Comparison of ENCODE assay signal across 32 mouse cellular contexts in the genomic region with DNA sequence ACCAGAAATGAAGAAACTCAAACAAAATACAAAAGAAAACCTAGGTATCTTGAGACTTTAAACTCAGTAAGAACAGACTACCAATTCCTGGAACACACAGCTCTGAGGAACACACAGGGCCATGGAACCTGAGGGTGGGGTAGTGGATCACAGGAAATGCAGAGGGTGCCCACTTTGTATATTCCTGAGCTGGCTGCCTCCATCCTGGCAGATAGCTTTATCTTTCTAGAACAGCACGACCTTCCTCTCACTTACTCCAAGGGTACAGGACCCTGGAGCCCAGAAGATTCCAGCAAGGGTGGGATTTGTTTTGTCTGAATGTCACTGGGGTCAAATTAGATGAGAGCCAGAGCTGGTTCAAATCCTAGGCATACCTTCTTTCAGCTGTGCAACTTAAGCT. TPM values are rescaled to one million over a fixed set of nuclear protein-coding genes. Genes with fewer than 3 reads are reported as not detected.
DNase-seq lines count a peak whose midpoint lies in the region; ATAC-seq and TF ChIP-seq lines count a peak whose summit lies in the region.
"Had no signal": no experiment of that assay in that cellular context is flagged by ENCODE, and none has a peak within 500 bp of the region (broad histone marks: within the 10 kb centered on the region; RNA-seq: fewer than 3 reads in every experiment).

No protein-coding gene starts in this region.

- H3K4me2 ChIP-seq in lung, postnatal 0 days (replicated peaks; ENCODE audit: low read depth, low read length), result no peak overlapping the region
- peak overlapping the region; percentile 53 for H3K4me2 ChIP-seq in liver, embryonic 15.5 days
- H3K4me2 ChIP-seq in forebrain, postnatal 0 days (ENCODE audit: low read depth), result no peak overlapping the region
- H3K4me2 ChIP-seq: forebrain, embryonic 15.5 days; heart, embryonic 11.5 days; hindbrain, embryonic 13.5 days; limb, embryonic 12.5 days; midbrain, embryonic 13.5 days; neural tube, embryonic 13.5 days had no signal

- no peak for DNase-seq in lung, postnatal 0 days (ENCODE audit: low spot score)
- DNase-seq in lung, adult 2 months, result no peak
- peak; percentile 38 for DNase-seq in liver
- no peak for DNase-seq in layer of hippocampus, postnatal 10 days (ENCODE audit: low spot score in 2 of 2)
- DNase-seq in left cerebral cortex, adult 18-20 months (ENCODE audit: low spot score in 2 of 2), result no peak
- no peak for DNase-seq in forebrain, postnatal 0 days
- no peak for DNase-seq in kidney, postnatal 10 days
- DNase-seq: adrenal gland, adult 8-10 months; cerebellum, adult 11-12 months; cerebellum, postnatal 14 days; gastrocnemius, adult 2 months; gastrocnemius, postnatal 36 days; heart, adult 18-20 months; heart, postnatal 36 days; kidney, adult 9 months; kidney, postnatal 14 days; layer of hippocampus, adult 9-11 months; right cerebral cortex, postnatal 25 days; spleen, adult 18-20 months; thymus, adult 18-20 months; thymus, postnatal 25 days had no signal

- no peak overlapping the region for H3K27ac ChIP-seq in lung, postnatal 0 days (ENCODE audit: low read length)
- peak overlapping the region; percentile 76 for H3K27ac ChIP-seq in liver, embryonic 15.5 days (replicated peaks)
- H3K27ac ChIP-seq in forebrain, postnatal 0 days (ENCODE audit: low read depth, low read length), result no peak overlapping the region
- H3K27ac ChIP-seq: forebrain, embryonic 15.5 days; gastrocnemius, adult 2 months; hindbrain, embryonic 13.5 days; left cerebral cortex, adult 2 months; limb, embryonic 12.5 days; midbrain, embryonic 13.5 days; neural tube, embryonic 13.5 days; stomach, postnatal 0 days had no signal

- no peak for TF ChIP-seq POLR2A in lung, adult 2 months (IDR thresholded peaks at IDR 0.05; ENCODE audit: borderline replicate concordance, extremely low read depth, low read depth, low read length)

- no peak for TF ChIP-seq CTCF in lung, postnatal 0 days (IDR thresholded peaks at IDR 0.05)
- TF ChIP-seq CTCF in lung, adult 2 months (IDR thresholded peaks at IDR 0.05; ENCODE audit: insufficient read depth, low read length), result no peak
- TF ChIP-seq CTCF in forebrain, postnatal 0 days (IDR thresholded peaks at IDR 0.05; ENCODE audit: low read depth), result no peak

- peak; percentile 48; the same call in 1 of the 2 replicates for TF ChIP-seq EP300 in lung, postnatal 0 days (IDR thresholded peaks at IDR 0.05)

- no peaks in the 10 kb centered on the region for H3K27me3 ChIP-seq in lung, postnatal 0 days (replicated peaks; ENCODE audit: insufficient read depth, low read length)
- peaks cover 34% of the 10 kb centered on the region for H3K27me3 ChIP-seq in liver, embryonic 15.5 days
- H3K27me3 ChIP-seq in forebrain, postnatal 0 days (ENCODE audit: insufficient read depth, low read length), result no peaks in the 10 kb centered on the region; the same call in 1 of the 2 replicates
- H3K27me3 ChIP-seq: CH12.LX; forebrain, embryonic 15.5 days; midbrain, embryonic 13.5 days had no signal

- no peaks in the 10 kb centered on the region for H3K9me3 ChIP-seq in lung, postnatal 0 days (ENCODE audit: low read length)
- no peaks in the 10 kb centered on the region for H3K9me3 ChIP-seq in liver, embryonic 15.5 days (replicated peaks)
- no peaks in the 10 kb centered on the region for H3K9me3 ChIP-seq in forebrain, postnatal 0 days (ENCODE audit: low read length)
- H3K9me3 ChIP-seq: forebrain, embryonic 15.5 days; hindbrain, embryonic 13.5 days; limb, embryonic 12.5 days; midbrain, embryonic 13.5 days; neural tube, embryonic 13.5 days had no signal

- ATAC-seq in lung, postnatal 0 days, result peak; percentile 13; the same call in 1 of the 2 replicates
- peak; percentile 65 for ATAC-seq in liver, embryonic 15.5 days (ENCODE audit: insufficient read depth)
- ATAC-seq in forebrain, postnatal 0 days, result no peak
- ATAC-seq: forebrain, embryonic 15.5 days; intestine, postnatal 0 days; midbrain, embryonic 13.5 days had no signal

- H3K4me3 ChIP-seq in lung, postnatal 0 days (ENCODE audit: low read depth, low read length), result no peak overlapping the region
- H3K4me3 ChIP-seq in lung, adult 2 months (replicated peaks; ENCODE audit: extremely low read depth, low read depth, low read length), result no peak overlapping the region
- no peak overlapping the region for H3K4me3 ChIP-seq in liver, embryonic 15.5 days (replicated peaks)
- no peak overlapping the region for H3K4me3 ChIP-seq in forebrain, postnatal 0 days (ENCODE audit: low read depth, low read length)
- H3K4me3 ChIP-seq: forebrain, embryonic 15.5 days; gastrocnemius, adult 2 months; hindbrain, embryonic 13.5 days; left cerebral cortex, adult 2 months; limb, embryonic 12.5 days; midbrain, embryonic 13.5 days; neural tube, embryonic 13.5 days had no signal

- no peaks in the 10 kb centered on the region for H3K36me3 ChIP-seq in lung, postnatal 0 days (ENCODE audit: insufficient read depth, low read length)
- no peaks in the 10 kb centered on the region for H3K36me3 ChIP-seq in liver, embryonic 15.5 days (replicated peaks)
- H3K36me3 ChIP-seq in forebrain, postnatal 0 days (ENCODE audit: insufficient read depth), result no peaks in the 10 kb centered on the region
- H3K36me3 ChIP-seq: forebrain, embryonic 15.5 days; hindbrain, embryonic 13.5 days; limb, embryonic 12.5 days; midbrain, embryonic 13.5 days; neural tube, embryonic 13.5 days had no signal

- H3K9ac ChIP-seq in lung, postnatal 0 days (replicated peaks; ENCODE audit: low read depth), result no peak overlapping the region
- H3K9ac ChIP-seq in liver, embryonic 15.5 days, result peak overlapping the region; percentile 25; the same call in 1 of the 2 replicates
- no peak overlapping the region for H3K9ac ChIP-seq in forebrain, postnatal 0 days
- H3K9ac ChIP-seq: forebrain, embryonic 15.5 days; hindbrain, embryonic 13.5 days; limb, embryonic 12.5 days; midbrain, embryonic 13.5 days; neural tube, embryonic 13.5 days had no signal

- WGBS in lung, postnatal 0 days, result 50% methylated on average over 1 of the region's 1 CpGs
- WGBS in lung, adult 2 months, result 53% methylated on average over 1 of the region's 1 CpGs
- 6% methylated on average over 1 of the region's 1 CpGs for WGBS in liver, embryonic 15.5 days (ENCODE audit: insufficient replicate concordance)
- WGBS in forebrain, postnatal 0 days, result 67% methylated on average over 1 of the region's 1 CpGs

- peaks cover 12% of the 10 kb centered on the region; the same call in 1 of the 2 replicates for H3K4me1 ChIP-seq in lung, postnatal 0 days (ENCODE audit: insufficient read depth, low read depth, low read length)
- peaks cover 18% of the 10 kb centered on the region for H3K4me1 ChIP-seq in lung, adult 2 months (ENCODE audit: control insufficient read depth, insufficient read depth, low read length)
- peaks cover 38% of the 10 kb centered on the region for H3K4me1 ChIP-seq in liver, embryonic 15.5 days (replicated peaks)
- no peaks in the 10 kb centered on the region for H3K4me1 ChIP-seq in forebrain, postnatal 0 days (ENCODE audit: insufficient read depth)
- H3K4me1 ChIP-seq: forebrain, embryonic 15.5 days; midbrain, embryonic 13.5 days; neural tube, embryonic 13.5 days had no signal

RNA-seq across cellular contexts. Expression of a gene that starts 22.5 kb away (rescaled TPM):
- 33.3 and 33.6 TPM in 2 replicates for polyA plus RNA-seq in lung, postnatal 0 days (2015; fragmentation: Nextera tagmentation; extraction: Ambion mirVana)
- polyA plus RNA-seq in lung, adult 2 months (2012; rRNA removed), result 193 and 235 TPM in 2 replicates
- 7.4 and 9.0 TPM in 2 replicates for polyA plus RNA-seq in liver, embryonic 15.5 days (2015; fragmentation: Nextera tagmentation; extraction: Ambion mirVana)
- 10 to 100 TPM; 74.1 to 83.6 TPM for total RNA-seq in layer of hippocampus, postnatal 10 days (2021)
- total RNA-seq in left cerebral cortex, adult 18-20 months (2021), result 100 to 1,000 TPM; 123 to 141 TPM
- total RNA-seq in forebrain, postnatal 0 days (2014; rRNA removed), result 45.5 and 51.8 TPM in 2 replicates
- polyA plus RNA-seq in forebrain, postnatal 0 days (2015; fragmentation: Nextera tagmentation; extraction: Ambion mirVana), result 13.7 and 15.0 TPM in 2 replicates

RNA-seq across cellular contexts. Expression of a gene that starts 28.5 kb away (rescaled TPM):
- polyA plus RNA-seq in lung, postnatal 0 days (2015; fragmentation: Nextera tagmentation; extraction: Ambion mirVana), result 79.4 and 84.0 TPM in 2 replicates
- polyA plus RNA-seq in lung, adult 2 months (2012; rRNA removed), result 10.0 and 16.1 TPM in 2 replicates
- polyA plus RNA-seq in liver, embryonic 15.5 days (2015; fragmentation: Nextera tagmentation; extraction: Ambion mirVana), result 35.5 and 36.8 TPM in 2 replicates
- total RNA-seq in layer of hippocampus, postnatal 10 days (2021), result 100 to 1,000 TPM; 127 to 142 TPM
- total RNA-seq in left cerebral cortex, adult 18-20 months (2021), result 100 to 1,000 TPM; 110 to 111 TPM
- total RNA-seq in forebrain, postnatal 0 days (2014; rRNA removed), result 88.8 and 108 TPM in 2 replicates
- 76.8 and 87.2 TPM in 2 replicates for polyA plus RNA-seq in forebrain, postnatal 0 days (2015; fragmentation: Nextera tagmentation; extraction: Ambion mirVana)

RNA-seq across cellular contexts. Expression of a gene that starts 42.5 kb away (rescaled TPM):
- polyA plus RNA-seq in lung, postnatal 0 days (2015; fragmentation: Nextera tagmentation; extraction: Ambion mirVana), result 8.7 and 10.4 TPM in 2 replicates
- 47.6 and 57.9 TPM in 2 replicates for polyA plus RNA-seq in lung, adult 2 months (2012; rRNA removed)
- 8.4 TPM in 2 replicates for polyA plus RNA-seq in liver, embryonic 15.5 days (2015; fragmentation: Nextera tagmentation; extraction: Ambion mirVana)
- total RNA-seq in layer of hippocampus, postnatal 10 days (2021), result 1 to 10 TPM; 1.8 to 2.2 TPM
- 1 to 10 TPM; 2.5 to 3.7 TPM for total RNA-seq in left cerebral cortex, adult 18-20 months (2021)
- total RNA-seq in forebrain, postnatal 0 days (2014; rRNA removed), result 1.1 and 1.6 TPM in 2 replicates
- polyA plus RNA-seq in forebrain, postnatal 0 days (2015; fragmentation: Nextera tagmentation; extraction: Ambion mirVana), result 0.97 and 0.98 TPM in 2 replicates
